Mouse (Mus musculus) embryonic fibroblast, embryonic 13.5 days (primary cell): ENCODE measurements around the gene BC051019.

Experiments
- CTCF ChIP-seq: IDR thresholded peaks from 2 replicates; pipeline ENCODE4 v1.5.1; 2011; ENCODE audit warnings: mild to moderate bottlenecking, control low read depth, low read length, moderate library complexity, borderline replicate concordance; ENCODE audit not compliant: insufficient read depth
- POLR2A ChIP-seq: IDR thresholded peaks from 2 replicates; pipeline ENCODE4 v1.6.1; 2011; ENCODE audit warnings: low read depth, mild to moderate bottlenecking, control low read depth, low read length, moderate library complexity

DNA sequence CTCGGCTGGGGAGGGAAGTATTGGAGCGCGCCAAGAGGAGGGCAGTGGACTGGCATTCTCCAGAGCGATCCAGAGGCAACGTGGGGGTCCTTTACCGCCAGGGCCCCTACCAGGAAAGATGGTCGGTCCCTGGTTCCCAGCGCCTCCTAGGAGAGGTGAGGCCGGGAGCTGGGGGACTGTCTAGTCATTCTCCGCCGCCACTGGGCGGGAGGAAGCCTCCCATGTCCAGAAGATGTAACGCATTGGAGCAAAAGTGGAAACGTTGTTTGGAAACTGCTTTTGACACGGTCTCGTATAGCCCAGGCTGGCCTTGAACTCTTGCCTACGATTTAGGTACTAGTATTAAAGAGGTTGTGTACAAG is 19.7 kb downstream of the BC051019 start:
- TF ChIP-seq CTCF (no peak), POLR2A (no peak)
